Mouse (Mus musculus) adrenal gland, adult 18-20 months (tissue): Measurements from ENCODE around the gene Iqcf4. TPM values are rescaled to one million over a fixed set of nuclear protein-coding genes. Genes with fewer than 3 reads are reported as not detected.

Experiments used
- DNase-seq, 2 experiments: peaks; one replicate each; pipeline ENCODE4 v3.0.0; 2021 to 2022; ENCODE audit warnings: low spot score in 2 of 2
- total RNA-seq, 2 experiments: library from RNA; stranded (reverse); gene quantifications; 1 replicate in 1 of 2; 2 replicates in 1 of 2; pipeline ENCODE4 v1.2.3; 2021

Gene Iqcf4
- total RNA-seq, 2 experiments from 2014 or later: not detected

DNA sequence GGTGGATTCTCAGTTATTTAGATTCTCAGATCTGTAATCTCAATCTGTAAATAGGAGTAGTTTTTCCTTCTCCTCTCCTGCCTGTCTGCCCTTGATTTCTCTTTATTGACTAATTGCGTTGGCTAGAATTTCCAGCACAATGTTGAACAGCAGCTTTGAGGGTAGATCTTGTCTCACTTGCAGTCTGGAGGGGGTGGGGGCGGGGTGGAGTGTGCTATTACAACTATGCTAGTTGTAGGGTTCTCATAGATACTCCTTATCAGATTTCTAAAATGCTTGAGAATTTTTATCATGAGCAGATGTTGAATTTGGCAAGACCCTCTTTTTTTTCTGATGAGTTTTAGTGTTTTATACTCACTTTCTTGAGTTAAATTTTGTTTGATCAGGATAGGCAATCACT, 51.4 kb downstream of the Iqcf4 start:
- no peak for DNase-seq

Other genes starting within 250 kb of the Iqcf4 start
- 10 to 100 TPM; 11.8 to 22.2 TPM for gene Dusp7, start 202.4 kb downstream of the Iqcf4 start, total RNA-seq
- 100 to 1,000 TPM; 339 to 377 TPM for gene Rpl29, start 141.5 kb downstream of the Iqcf4 start, total RNA-seq
- gene Acy1, start 132.7 kb downstream of the Iqcf4 start, total RNA-seq: 10 to 100 TPM; 13.9 to 14.9 TPM
- gene Abhd14b, start 123.5 kb downstream of the Iqcf4 start, total RNA-seq: 10 to 100 TPM; 29.6 to 43.4 TPM
- gene Abhd14a, start 123.3 kb downstream of the Iqcf4 start, total RNA-seq: 10 to 100 TPM; 18.3 to 21.3 TPM
- 10 to 100 TPM; 22.4 to 28.0 TPM for gene Pcbp4, start 117.7 kb downstream of the Iqcf4 start, total RNA-seq
- under 1 TPM; 0.20 to 0.29 TPM for gene Gpr62, start 105.1 kb downstream of the Iqcf4 start, total RNA-seq
- gene Rrp9, start 95.0 kb downstream of the Iqcf4 start, total RNA-seq: 10 to 100 TPM; 32.7 to 47.8 TPM
- gene Parp3, start 94.0 kb downstream of the Iqcf4 start, total RNA-seq: 10 to 100 TPM; 35.9 to 63.4 TPM
- gene Iqcf1, start 71.0 kb downstream of the Iqcf4 start, total RNA-seq: not detected
- gene Iqcf5, start 56.4 kb downstream of the Iqcf4 start, total RNA-seq: not detected
- gene Iqcf3, start 9.4 kb downstream of the Iqcf4 start, total RNA-seq: not detected
- not detected for gene Iqcf6, start 55.6 kb upstream of the Iqcf4 start, total RNA-seq
- gene Grm2, start 85.1 kb upstream of the Iqcf4 start, total RNA-seq: not detected
- 100 to 1,000 TPM in 1 of 2 experiments, 10 to 100 TPM in 1; 93.5 to 136 TPM for gene Tex264, start 114.9 kb upstream of the Iqcf4 start, total RNA-seq
- 10 to 100 TPM; 15.1 to 24.2 TPM for gene Rad54l2, start 218.2 kb upstream of the Iqcf4 start, total RNA-seq